Mouse (Mus musculus): ENCODE measurements around the gene Kcnq2.

Kcnq2 gene

GRCm38 (mm10) chr2:181102161-181102560, 32.9 kb downstream of the Kcnq2 start:
- DNase-seq (ENCODE audit: inconsistent ontology term), result no peak

DNA sequence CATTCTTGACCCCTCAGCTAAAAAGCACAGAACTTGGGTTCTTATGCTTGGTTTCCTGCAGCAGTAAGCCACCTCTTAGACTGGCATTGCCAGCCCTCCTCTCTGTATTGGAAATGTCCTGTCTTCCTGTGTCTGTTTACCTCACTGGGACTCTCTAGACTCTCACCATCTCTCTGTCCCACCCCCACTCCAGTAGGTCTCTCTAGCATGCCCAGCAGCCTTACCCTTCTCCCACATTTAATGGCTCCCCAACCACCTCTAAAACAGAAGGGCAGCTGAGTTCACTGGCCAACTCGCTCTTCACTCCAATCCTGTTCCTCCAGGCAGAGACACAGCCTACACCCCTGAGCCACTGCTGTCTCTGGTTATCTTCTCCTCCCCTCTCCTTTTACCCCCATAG, 33.5 kb downstream of the Kcnq2 start:
- no peak for DNase-seq (ENCODE audit: inconsistent ontology term)

GRCm38 (mm10) chr2:181100087-181100486, 35.0 kb downstream of the Kcnq2 start:
- no peak for DNase-seq (ENCODE audit: inconsistent ontology term)

DNA sequence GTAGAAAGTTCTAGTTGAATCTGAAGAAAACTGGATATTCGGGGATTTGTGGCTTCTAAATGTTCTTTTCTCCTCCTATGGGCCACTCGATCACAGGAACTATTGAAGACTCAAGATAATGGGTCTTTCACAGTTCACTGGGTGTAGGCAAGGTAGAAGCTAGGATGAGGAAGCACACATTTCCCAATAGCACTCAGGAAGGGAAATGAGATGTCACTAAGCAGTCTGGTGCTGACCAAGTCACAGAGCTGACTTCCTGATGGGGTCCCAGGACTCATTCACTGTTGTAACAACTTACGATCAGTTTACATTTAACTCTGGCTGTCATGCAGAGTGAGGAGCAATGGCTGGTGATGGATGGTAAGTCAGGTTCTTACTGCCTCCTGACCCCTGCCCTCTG, 45.0 kb downstream of the Kcnq2 start:
- DNase-seq (ENCODE audit: inconsistent ontology term), result no peak

DNA sequence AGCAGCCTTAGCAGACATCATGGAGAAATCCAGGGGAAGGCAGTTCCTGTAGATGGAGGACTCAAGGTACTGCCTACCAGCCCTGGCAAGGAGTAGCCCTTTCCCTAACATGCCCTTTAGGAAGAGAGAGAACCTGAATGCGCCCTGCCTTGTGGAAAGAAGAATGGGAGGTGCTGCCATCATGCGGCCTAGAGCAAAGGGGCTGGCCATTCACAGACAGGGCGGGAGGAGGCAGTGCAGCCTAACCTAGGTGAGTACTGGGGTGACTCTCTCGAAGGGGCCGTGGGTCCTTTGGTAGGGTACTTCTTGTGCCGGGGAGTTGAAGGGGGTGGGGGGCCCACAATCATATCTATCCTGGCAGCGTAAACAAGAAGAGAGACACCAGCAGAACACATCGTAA, 50.1 kb downstream of the Kcnq2 start:
- no peak for DNase-seq (ENCODE audit: inconsistent ontology term)

- DNase-seq (ENCODE audit: inconsistent ontology term), result no peak
Measured at GRCm38 (mm10) chr2:181083945-181084344, 51.2 kb downstream of the Kcnq2 start.

GRCm38 (mm10) chr2:181080886-181081285, 54.2 kb downstream of the Kcnq2 start:
- DNase-seq (ENCODE audit: inconsistent ontology term), result peak; percentile 50

DNA sequence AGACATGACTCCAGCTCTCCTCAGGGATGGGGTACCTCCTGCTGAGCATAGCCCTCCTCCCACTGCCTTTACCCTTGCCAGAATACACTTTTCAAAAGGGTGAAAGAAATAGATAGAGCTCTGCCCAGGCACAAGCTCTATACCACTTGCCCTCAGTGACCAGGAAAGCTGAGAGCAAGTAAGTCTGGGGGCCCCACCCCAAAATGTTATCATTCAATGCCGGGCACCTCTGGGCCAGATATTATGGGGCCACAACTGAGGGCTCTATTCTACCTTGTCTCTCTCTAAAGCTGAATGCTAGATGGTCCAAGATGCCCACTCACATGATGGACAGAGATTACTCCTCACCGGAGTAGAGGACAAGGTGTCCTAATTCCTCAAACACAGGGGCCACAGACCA, 55.6 kb downstream of the Kcnq2 start:
- DNase-seq (ENCODE audit: inconsistent ontology term), result no peak

GRCm38 (mm10) chr2:181078908-181079307, 56.2 kb downstream of the Kcnq2 start:
- no peak for DNase-seq (ENCODE audit: inconsistent ontology term)

GRCm38 (mm10) chr2:181075501-181075900, 59.6 kb downstream of the Kcnq2 start:
- DNase-seq (ENCODE audit: inconsistent ontology term), result no peak

DNA sequence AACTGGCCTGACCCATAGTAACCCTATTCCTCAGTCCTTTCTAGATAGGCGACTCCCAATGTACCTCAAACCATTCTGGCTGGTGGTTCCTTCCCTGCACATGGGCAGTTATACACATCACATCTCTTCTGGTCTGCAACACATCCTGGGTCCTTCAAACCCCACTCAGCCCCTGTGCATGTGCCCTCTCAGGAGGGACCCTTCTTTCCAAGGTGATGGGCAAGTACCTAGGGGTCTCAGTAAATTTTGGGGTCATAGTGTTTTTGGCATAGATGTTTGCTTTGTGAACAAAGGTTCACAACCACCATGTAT, 62.7 kb downstream of the Kcnq2 start:
- no peak for DNase-seq (ENCODE audit: inconsistent ontology term)

DNA sequence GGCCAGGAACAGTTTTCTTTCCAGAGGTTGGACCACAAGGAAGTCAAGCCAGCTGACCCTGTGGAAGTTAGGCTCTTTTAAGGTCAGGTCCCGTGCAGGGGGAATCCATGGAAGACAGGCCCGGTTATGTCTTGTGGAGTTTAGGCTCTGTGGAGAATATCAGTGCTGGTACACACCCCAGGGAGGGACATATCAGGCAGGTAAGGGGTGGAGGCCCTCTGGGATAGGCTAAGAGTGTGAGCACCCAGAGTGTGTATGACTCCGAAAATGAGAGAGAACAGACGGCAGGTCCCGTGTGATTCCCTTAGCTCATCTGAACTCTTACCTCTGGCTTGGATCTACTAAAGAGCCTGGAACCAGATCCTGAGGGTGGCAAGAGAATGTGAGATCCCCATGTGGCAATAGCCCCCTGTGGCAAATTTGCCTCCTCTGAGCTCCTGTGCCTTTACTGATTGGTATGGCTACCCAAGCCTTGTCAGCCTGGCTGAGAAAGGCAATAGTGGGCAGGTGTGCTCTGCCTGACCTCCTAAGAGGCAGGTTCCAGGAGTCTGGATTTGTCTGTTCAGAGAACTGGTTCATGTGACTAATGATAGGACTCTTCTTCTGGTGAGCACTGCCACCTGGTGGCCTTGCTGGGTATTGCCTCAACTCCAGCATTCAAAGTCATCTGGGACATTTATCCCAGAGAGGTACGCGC, 63.2 kb downstream of the Kcnq2 start:
- peak; percentile 75 for DNase-seq (ENCODE audit: inconsistent ontology term)

DNA sequence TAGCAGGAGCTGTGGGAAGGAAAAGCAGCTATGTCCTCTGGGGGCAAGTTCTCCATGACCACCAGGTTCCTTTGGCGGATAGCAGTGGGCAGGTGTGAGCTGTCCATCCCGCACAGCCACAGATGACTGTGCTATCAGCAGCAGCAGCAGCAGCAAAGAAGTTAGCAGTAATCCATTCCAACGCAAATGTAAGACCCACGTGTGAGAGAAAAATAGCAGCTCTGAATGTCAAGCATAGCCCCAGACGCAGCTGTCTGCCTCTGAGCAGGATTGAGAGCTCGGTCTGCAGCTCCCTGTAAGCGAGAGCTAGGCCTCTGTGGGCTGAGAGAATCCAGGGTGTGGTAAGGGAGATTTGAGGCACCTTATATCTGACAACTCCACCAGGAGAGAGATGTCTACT, 65.0 kb downstream of the Kcnq2 start:
- DNase-seq (ENCODE audit: inconsistent ontology term), result no peak

DNA sequence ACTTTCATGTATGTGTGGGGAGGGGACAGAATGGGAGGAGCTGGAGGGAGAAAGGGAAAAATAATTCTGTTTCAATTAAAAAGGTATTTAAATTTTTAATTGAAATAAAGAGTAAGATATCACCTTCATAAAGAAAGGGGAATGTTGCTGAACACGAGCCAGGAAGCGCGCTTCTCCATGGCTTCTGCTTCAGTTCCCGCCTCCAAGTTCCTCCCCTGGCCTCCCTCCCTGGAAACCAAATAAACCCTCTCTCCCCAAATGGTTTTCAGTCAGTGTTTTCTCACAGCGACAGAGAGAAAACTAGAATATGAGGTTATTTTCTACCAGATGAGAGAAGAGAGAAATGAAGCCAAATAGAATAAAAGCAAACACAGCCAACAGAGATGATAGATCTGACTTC, 66.6 kb downstream of the Kcnq2 start:
- no peak for DNase-seq (ENCODE audit: inconsistent ontology term)

GRCm38 (mm10) chr2:181065827-181066226, 69.3 kb downstream of the Kcnq2 start:
- no peak for DNase-seq (ENCODE audit: inconsistent ontology term)

DNA sequence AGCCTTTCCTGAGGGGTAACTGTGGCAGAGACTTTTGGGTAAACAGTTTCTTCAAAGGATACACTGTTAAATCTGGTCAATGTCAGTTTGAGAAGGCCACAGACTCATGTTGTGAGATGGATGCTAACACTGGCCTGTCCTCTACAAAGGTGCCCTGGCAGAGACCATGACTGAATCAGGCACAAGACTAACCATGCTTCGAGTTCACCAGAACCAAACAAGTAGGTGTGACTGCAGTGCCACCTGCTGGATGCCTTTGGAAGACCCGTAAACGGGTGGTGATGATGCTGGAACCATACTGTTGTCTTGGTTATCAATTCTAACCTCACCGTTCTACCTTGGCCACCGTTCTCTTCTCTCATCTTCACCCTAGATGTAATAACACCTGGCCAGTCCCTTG, 75.0 kb downstream of the Kcnq2 start:
- DNase-seq (ENCODE audit: inconsistent ontology term), result peak; percentile 51

DNA sequence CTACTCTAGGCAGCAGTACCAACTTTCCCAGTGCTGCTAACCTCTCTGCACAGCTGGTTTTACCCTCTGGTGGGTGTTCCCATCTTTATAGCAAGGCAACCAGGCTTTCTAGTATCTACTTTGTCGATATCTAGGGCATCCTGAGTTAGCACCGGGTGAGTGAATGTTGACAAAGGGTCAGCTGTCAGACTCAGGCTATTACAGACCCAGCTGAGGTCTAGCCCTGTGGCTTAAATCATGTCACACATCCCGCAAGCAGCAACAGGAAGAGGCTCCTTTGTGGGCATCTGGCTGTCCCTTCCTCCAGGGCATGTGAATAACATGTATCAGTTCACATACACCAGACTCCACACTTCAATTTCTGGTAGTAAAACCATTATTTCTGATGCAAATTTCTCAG, 76.9 kb downstream of the Kcnq2 start:
- DNase-seq (ENCODE audit: inconsistent ontology term), result no peak

DNA sequence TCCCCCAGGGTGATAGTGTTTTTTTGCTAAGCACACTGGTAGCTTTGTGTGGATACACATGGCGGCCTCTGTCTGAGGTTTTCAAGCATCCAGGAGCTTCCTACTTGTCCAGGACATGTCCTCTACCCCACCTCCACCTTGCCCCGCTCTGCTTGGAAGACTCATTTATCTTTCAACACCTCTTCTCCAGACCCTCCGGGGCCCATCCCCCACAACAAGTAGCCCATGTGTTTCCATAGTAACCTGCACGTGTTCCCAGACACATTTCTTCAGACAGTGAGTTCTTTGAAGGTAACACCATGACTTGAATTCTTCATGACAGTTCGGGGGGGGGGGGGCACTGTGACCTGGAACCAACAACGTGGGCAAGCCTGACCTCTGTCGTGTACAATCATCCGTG, 77.8 kb downstream of the Kcnq2 start:
- DNase-seq (ENCODE audit: inconsistent ontology term), result no peak

- no peak for DNase-seq (ENCODE audit: inconsistent ontology term)
Measured at GRCm38 (mm10) chr2:181052171-181052570, 82.9 kb downstream of the Kcnq2 start.

DNA sequence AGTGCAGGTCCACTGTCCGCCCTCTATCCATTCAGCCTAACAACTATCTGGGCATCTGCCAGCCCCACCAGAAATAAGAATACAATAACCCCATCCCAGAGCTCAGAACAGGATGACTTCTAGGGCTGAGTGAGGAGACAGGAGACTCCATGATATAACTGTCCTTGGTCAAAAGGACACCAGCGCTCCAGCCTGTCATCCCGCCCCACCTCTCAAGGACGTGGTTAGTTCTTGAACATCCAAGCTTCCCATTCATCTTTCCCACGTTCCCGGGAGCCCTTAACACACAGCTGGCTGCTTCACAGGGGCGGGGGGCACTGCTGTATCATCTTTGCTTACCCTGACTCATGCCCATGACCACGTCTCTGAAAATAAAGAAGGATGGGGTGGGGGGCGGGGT, 86.1 kb downstream of the Kcnq2 start:
- DNase-seq (ENCODE audit: inconsistent ontology term), result no peak

DNA sequence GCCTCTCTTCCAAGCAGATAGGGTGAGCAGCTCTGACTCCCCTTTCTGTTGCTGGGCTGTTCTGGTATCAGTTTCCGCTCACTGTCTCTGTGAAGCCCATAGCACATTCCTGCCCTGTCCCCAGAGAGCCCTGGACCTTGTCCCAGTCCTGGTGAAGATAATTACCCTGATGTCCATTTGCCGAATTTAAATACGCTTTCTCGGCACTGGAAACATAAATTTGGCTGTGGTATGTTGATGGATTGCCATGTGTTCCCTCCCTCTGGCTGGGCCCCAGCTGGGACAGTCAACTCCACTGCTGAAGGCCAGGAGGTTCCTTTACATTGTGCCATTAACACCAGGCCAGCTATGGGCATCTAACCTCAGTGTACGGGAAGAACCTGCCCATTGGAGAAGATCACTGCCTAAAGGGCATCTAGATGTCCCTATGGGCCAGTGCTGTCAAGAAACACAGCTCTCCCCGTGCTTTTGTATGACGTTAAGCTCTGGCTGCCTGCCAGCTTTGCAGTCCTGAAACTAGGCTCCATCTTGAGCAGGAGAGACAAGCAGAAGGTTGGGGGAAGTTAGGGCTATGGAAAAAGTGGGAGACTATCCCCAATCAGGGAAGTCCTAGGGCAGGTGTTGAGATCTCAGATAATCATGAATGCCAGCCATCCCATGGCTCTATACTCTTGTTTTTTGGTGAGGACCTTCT, 86.7 kb downstream of the Kcnq2 start:
- peak; percentile 38 for DNase-seq (ENCODE audit: inconsistent ontology term)

DNA sequence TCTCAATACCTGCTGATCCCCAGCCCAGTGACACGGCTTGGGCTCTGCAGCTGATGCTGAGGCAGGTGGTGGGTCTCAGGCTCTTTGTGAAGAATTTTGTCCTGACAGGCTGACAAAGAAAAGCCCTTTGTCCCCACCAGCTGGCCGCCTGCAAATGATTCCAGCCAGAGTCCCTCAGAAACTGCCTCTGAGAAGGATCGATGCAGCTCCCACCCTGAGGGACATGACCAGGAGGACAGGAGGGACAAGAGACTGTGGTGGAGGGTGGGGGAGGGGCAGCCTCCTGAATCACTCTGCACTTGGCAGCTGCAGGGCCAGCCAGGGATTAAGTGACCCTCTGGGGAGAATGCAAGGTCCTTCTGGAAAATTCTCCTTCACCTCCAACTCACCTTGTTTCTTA, 91.1 kb downstream of the Kcnq2 start:
- peak; percentile 52 for DNase-seq (ENCODE audit: inconsistent ontology term)

DNA sequence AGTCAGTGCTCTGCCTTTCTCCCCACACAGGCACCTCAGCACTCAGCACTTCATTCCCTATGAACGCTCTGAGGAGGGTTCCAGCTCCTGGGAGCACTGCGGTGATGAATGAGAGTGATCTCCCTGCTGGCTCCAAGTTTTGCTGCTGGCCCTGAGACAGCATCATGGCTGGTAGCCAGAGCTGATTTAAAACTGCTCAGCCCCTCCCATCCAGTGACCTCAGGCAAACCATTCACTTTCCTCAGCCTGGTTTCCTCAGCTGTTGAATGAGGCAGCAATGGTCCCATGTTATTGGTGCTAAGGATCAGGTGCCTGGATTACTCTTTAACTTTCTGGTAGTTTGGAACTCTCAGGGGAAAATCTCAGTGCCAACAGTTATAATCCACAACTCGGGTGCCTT, 91.7 kb downstream of the Kcnq2 start, which contains the start of gene Chrna4:
Chrna4 (minus strand) TSS at position 110 of the 400 bp plus-strand sequence.
- peak; percentile 65 for DNase-seq (ENCODE audit: inconsistent ontology term)

GRCm38 (mm10) chr2:181042376-181042775, 92.7 kb downstream of the Kcnq2 start:
- DNase-seq (ENCODE audit: inconsistent ontology term), result no peak
